Mouse (Mus musculus) limb, embryonic 14.5 days (tissue): ENCODE data around the gene Nub1. TPM values are rescaled to one million over a fixed set of nuclear protein-coding genes. Genes with fewer than 3 reads are reported as not detected.

ENCODE experiments used
- ATAC-seq: fragments of 200-750 bp; cut with Nextera tagmentation; 2 replicates; pipeline ENCODE4 v1.8.0; 2017; ENCODE audit warnings: low read depth, moderate number of reproducible peaks, moderate TSS enrichment; ENCODE audit not compliant: low FRiP score
- DNase-seq: peaks from one replicate; pipeline ENCODE4 v3.0.0-alpha.2; 2015; ENCODE audit warnings: low spot score
- H3K27ac ChIP-seq: fragments of 300-500 bp; sonication (generic); replicated peaks from 2 replicates; pipeline ENCODE4 v1.5.1; 2014; ENCODE audit warnings: low read depth, mild to moderate bottlenecking, low read length, moderate library complexity, mixed read lengths
- H3K27me3 ChIP-seq: fragments of 300-500 bp; sonication (generic); 2 replicates; pipeline ENCODE4 v1.6.1; 2014; ENCODE audit warnings: low read length, mixed read lengths; ENCODE audit not compliant: control insufficient read depth, insufficient read depth
- H3K36me3 ChIP-seq: fragments of 300-500 bp; sonication (generic); 2 replicates; pipeline ENCODE4 v1.6.1; 2014; ENCODE audit warnings: mild to moderate bottlenecking, low read length, moderate library complexity, mixed read lengths; ENCODE audit not compliant: control insufficient read depth, insufficient read depth
- H3K4me1 ChIP-seq: fragments of 300-500 bp; sonication (generic); 2 replicates; pipeline ENCODE4 v1.6.1; 2014; ENCODE audit warnings: antibody characterized with exemption, low read length, mixed read lengths; ENCODE audit not compliant: control insufficient read depth, insufficient read depth
- H3K4me2 ChIP-seq: fragments of 300-500 bp; sonication (generic); replicated peaks from 2 replicates; pipeline ENCODE4 v1.6.1; 2014; ENCODE audit warnings: low read depth, mild to moderate bottlenecking, low read length, moderate library complexity; ENCODE audit not compliant: severe bottlenecking
- H3K4me3 ChIP-seq: fragments of 300-500 bp; sonication (generic); replicated peaks from 2 replicates; pipeline ENCODE4 v1.5.1; 2014; ENCODE audit warnings: low read length
- H3K9ac ChIP-seq: fragments of 300-500 bp; sonication (generic); 2 replicates; pipeline ENCODE4 v1.6.1; 2014; ENCODE audit warnings: mild to moderate bottlenecking, low read depth, low read length, moderate library complexity; ENCODE audit not compliant: severe bottlenecking
- H3K9me3 ChIP-seq: fragments of 300-500 bp; sonication (generic); 2 replicates; pipeline ENCODE4 v1.6.1; 2016; ENCODE audit warnings: low read length; ENCODE audit not compliant: control insufficient read depth
- POLR2A ChIP-seq: fragments of 200-500 bp; IDR thresholded peaks from 2 replicates; pipeline ENCODE4 v1.8.0; 2012; ENCODE audit warnings: inconsistent platforms, mild to moderate bottlenecking, moderate library complexity, borderline replicate concordance; ENCODE audit not compliant: insufficient read depth, insufficient read length; ENCODE audit errors: extremely low read depth
- WGBS: fragments of 180-500 bp; shearing (Covaris S2); extraction: QIAGEN DNeasy Blood & Tissue Kit; methylation state at CpG from one replicate; pipeline ENCODE4 v1.1.7; 2014; 5-methylcytosine and 5-hydroxymethylcytosine counted together
- polyA plus RNA-seq, 2 experiments: library from polyadenylated mRNA; depleted of rRNA in 1 of 2; stranded (reverse) in 1 of 2; unstranded in 1 of 2; fragments of >200 nt; fragmentation: Nextera tagmentation in 1 of 2; extraction: Ambion mirVana in 1 of 2; gene quantifications; 2 replicates each; pipeline versions ENCODE4 v1.2.1 to v1.2.3; 2012 to 2014

Gene Nub1
- polyA plus RNA-seq, 2 experiments = 33.4 to 39.4 TPM

- Histone ChIP-seq H3K36me3 (no peaks in the 10 kb centered on the region), H3K4me2 (no peak overlapping the region), H3K4me1 (no peaks in the 10 kb centered on the region), H3K27ac (no peak overlapping the region), H3K27me3 (no peaks in the 10 kb centered on the region), H3K9me3 (no peaks in the 10 kb centered on the region), H3K4me3 (no peak overlapping the region), H3K9ac (no peak overlapping the region)
- DNase-seq (no peak), ATAC-seq (no peak)
- WGBS = 72% methylated on average over 4 of the region's 4 CpGs
- no peak for TF ChIP-seq POLR2A
Measured at GRCm38 (mm10) chr5:24649231-24649630, 36.1 kb upstream of the Nub1 start.

- Histone ChIP-seq H3K4me2 (no peak overlapping the region), H3K9ac (no peak overlapping the region), H3K9me3 (no peaks in the 10 kb centered on the region), H3K27ac (no peak overlapping the region), H3K36me3 (no peaks in the 10 kb centered on the region), H3K4me1 (no peaks in the 10 kb centered on the region), H3K4me3 (no peak overlapping the region), H3K27me3 (no peaks in the 10 kb centered on the region)
- no peak for TF ChIP-seq POLR2A
- ATAC-seq = no peak
- WGBS = 67% methylated on average over 7 of the region's 7 CpGs
- DNase-seq = no peak
Measured at GRCm38 (mm10) chr5:24649701-24650100, 35.6 kb upstream of the Nub1 start.

GRCm38 (mm10) chr5:24651356-24651755 is 34.0 kb upstream of the Nub1 start:
- Histone ChIP-seq H3K4me1 (no peaks in the 10 kb centered on the region), H3K9me3 (no peaks in the 10 kb centered on the region), H3K9ac (no peak overlapping the region), H3K4me3 (no peak overlapping the region), H3K27me3 (no peaks in the 10 kb centered on the region), H3K36me3 (no peaks in the 10 kb centered on the region), H3K4me2 (no peak overlapping the region), H3K27ac (no peak overlapping the region)
- 79% methylated on average over 6 of the region's 6 CpGs for WGBS
- ATAC-seq = no peak
- no peak for DNase-seq
- TF ChIP-seq POLR2A = no peak

GRCm38 (mm10) chr5:24651768-24652752 is 33.3 kb upstream of the Nub1 start:
- Histone ChIP-seq H3K9me3 (no peaks in the 10 kb centered on the region), H3K4me2 (no peak overlapping the region), H3K27me3 (no peaks in the 10 kb centered on the region), H3K9ac (0 out of 2 replicates have a peak overlapping the region, but pooled peaks have one; percentile 12), H3K4me1 (no peaks in the 10 kb centered on the region), H3K27ac (no peak overlapping the region), H3K36me3 (no peaks in the 10 kb centered on the region), H3K4me3 (no peak overlapping the region)
- WGBS = 28% methylated on average over 25 of the region's 25 CpGs
- peak; percentile 78 for DNase-seq
- ATAC-seq = peak; percentile 79; the same call in 1 of the 2 replicates
- TF ChIP-seq POLR2A = no peak

- DNase-seq = no peak
- no peak overlapping the region for H3K4me2 ChIP-seq
- no peaks in the 10 kb centered on the region for H3K27me3 ChIP-seq
- H3K4me1 ChIP-seq = no peaks in the 10 kb centered on the region
- no peak overlapping the region for H3K9ac ChIP-seq
- TF ChIP-seq POLR2A = no peak
- H3K36me3 ChIP-seq = no peaks in the 10 kb centered on the region
- H3K4me3 ChIP-seq = no peak overlapping the region
- 90% methylated on average over 5 of the region's 5 CpGs for WGBS
- no peaks in the 10 kb centered on the region for H3K9me3 ChIP-seq
- H3K27ac ChIP-seq = no peak overlapping the region
- no peak for ATAC-seq
Measured at GRCm38 (mm10) chr5:24652780-24653179, 32.6 kb upstream of the Nub1 start.
